Comparison of ENCODE assay signal across 17 mouse cellular contexts in the genomic region with DNA sequence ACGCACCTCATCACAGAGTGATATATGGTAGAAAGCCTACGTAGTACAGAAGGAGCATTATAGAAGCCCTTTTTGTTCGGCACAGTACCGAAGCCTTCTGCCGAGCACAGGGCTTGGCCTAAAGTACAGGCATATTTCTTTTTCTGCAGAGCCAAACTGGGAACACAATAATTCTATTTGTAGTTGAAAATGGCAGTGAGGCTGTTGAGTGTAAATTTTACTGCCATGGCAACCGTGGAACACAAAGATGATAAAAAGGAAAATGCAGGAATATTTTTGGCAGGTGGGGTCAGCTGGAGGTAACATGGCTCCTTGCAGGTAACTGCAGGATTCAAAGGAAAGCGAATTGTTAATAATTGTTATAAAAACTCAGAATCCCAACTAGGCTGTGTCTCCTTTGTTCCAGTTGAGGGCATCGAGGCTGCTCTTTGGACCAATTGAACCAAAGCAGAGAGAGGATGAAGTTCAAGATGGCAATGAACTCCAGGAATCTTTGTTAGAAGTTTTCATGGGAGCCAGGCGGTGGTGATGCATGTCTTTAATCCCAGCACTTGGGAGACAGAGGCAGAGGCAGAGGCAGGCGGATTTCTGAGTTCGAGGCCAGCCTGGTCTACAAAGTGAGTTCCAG. TPM values are rescaled to one million over a fixed set of nuclear protein-coding genes. Genes with fewer than 3 reads are reported as not detected.
"Had no signal": no experiment of that assay in that cellular context is flagged by ENCODE, and none has a peak within 500 bp of the region (broad histone marks: within the 10 kb centered on the region; RNA-seq: fewer than 3 reads in every experiment).

No protein-coding gene starts in this region.

- DNase-seq: liver; liver, embryonic 13.5 days; liver, postnatal 0 days; lung, postnatal 14 days; right cerebral cortex, postnatal 4 days; spleen, adult 18-20 months; thymus, adult 2 months; thymus, postnatal 25 days had no signal

- H3K27ac ChIP-seq: limb, embryonic 12.5 days; liver, embryonic 13.5 days; lung, embryonic 15.5 days; macrophage; midbrain, embryonic 15.5 days; neural tube, embryonic 12.5 days had no signal

- H3K4me3 ChIP-seq: limb, embryonic 12.5 days; liver, embryonic 13.5 days; lung, embryonic 15.5 days; megakaryocyte, embryonic 14.5 days; midbrain, embryonic 15.5 days; neural tube, embryonic 12.5 days had no signal

- ATAC-seq: intestine, embryonic 16.5 days; liver, postnatal 0 days; midbrain, embryonic 15.5 days had no signal

RNA-seq across cellular contexts. Expression of a gene that starts 26.9 kb away (rescaled TPM):
- total RNA-seq: monocyte, adult 5-6 weeks; neutrophil, adult 5-6 weeks had no signal
